Mouse (Mus musculus): ENCODE measurements around the gene Dffa. TPM values are rescaled to one million over a fixed set of nuclear protein-coding genes. Genes with fewer than 3 reads are reported as not detected.

Gene Dffa
- polyA plus RNA-seq, 1 experiment from 2014 or later: 24.6 TPM

GRCm38 (mm10) chr4:149149611-149150010 lies 45.7 kb downstream of the Dffa start:
- Histone ChIP-seq H3K27me3 (replicated peaks; ENCODE audit: control insufficient read depth, insufficient read depth, low read length) (no peaks in the 10 kb centered on the region), H3K9me3 (ENCODE audit: control insufficient read depth, low read length) (no peaks in the 10 kb centered on the region), H3K4me3 (ENCODE audit: low read length) (no peak overlapping the region), H3K4me1 (ENCODE audit: control insufficient read depth, insufficient read depth, low read depth, low read length) (peaks cover under 1% of the 10 kb centered on the region; the same call in 1 of the 2 replicates), H3K27ac (ENCODE audit: low read depth, low read length) (no peak overlapping the region), H3K36me3 (ENCODE audit: control insufficient read depth, insufficient read depth, low read length) (peaks cover 24% of the 10 kb centered on the region), H3K9ac (ENCODE audit: low read depth, low read length) (no peak overlapping the region), H3K4me2 (ENCODE audit: low read length) (no peak overlapping the region)
- no peak; the same call in 1 of the 2 replicates for ATAC-seq
- WGBS: 73% methylated on average over 7 of the region's 7 CpGs

- no peak overlapping the region for H3K27ac ChIP-seq (ENCODE audit: low read depth, low read length)
- ATAC-seq: no peak
- H3K4me1 ChIP-seq (ENCODE audit: control insufficient read depth, insufficient read depth, low read depth, low read length): no peaks in the 10 kb centered on the region
- H3K9me3 ChIP-seq (ENCODE audit: control insufficient read depth, low read length): no peaks in the 10 kb centered on the region
- no peak overlapping the region for H3K9ac ChIP-seq (ENCODE audit: low read depth, low read length)
- peaks cover 29% of the 10 kb centered on the region for H3K36me3 ChIP-seq (ENCODE audit: control insufficient read depth, insufficient read depth, low read length)
- no peak overlapping the region for H3K4me3 ChIP-seq (ENCODE audit: low read length)
- no peak overlapping the region for H3K4me2 ChIP-seq (ENCODE audit: low read length)
- 78% methylated on average over 11 of the region's 11 CpGs for WGBS
- H3K27me3 ChIP-seq (replicated peaks; ENCODE audit: control insufficient read depth, insufficient read depth, low read length): no peaks in the 10 kb centered on the region
Measured at GRCm38 (mm10) chr4:149150256-149150655, 46.3 kb downstream of the Dffa start.

- H3K27me3 ChIP-seq (replicated peaks; ENCODE audit: control insufficient read depth, insufficient read depth, low read length): no peaks in the 10 kb centered on the region
- ATAC-seq: no peak
- peaks cover 34% of the 10 kb centered on the region for H3K36me3 ChIP-seq (ENCODE audit: control insufficient read depth, insufficient read depth, low read length)
- H3K4me3 ChIP-seq (ENCODE audit: low read length): no peak overlapping the region
- no peaks in the 10 kb centered on the region for H3K9me3 ChIP-seq (ENCODE audit: control insufficient read depth, low read length)
- no peaks in the 10 kb centered on the region for H3K4me1 ChIP-seq (ENCODE audit: control insufficient read depth, insufficient read depth, low read depth, low read length)
- no peak overlapping the region for H3K4me2 ChIP-seq (ENCODE audit: low read length)
- H3K27ac ChIP-seq (ENCODE audit: low read depth, low read length): no peak overlapping the region
- WGBS: 90% methylated on average over 11 of the region's 11 CpGs
- H3K9ac ChIP-seq (ENCODE audit: low read depth, low read length): no peak overlapping the region
Measured at GRCm38 (mm10) chr4:149150721-149151120, 46.8 kb downstream of the Dffa start.

- WGBS: 98% methylated on average over 7 of the region's 7 CpGs
Measured at GRCm38 (mm10) chr4:149154859-149155258, 50.9 kb downstream of the Dffa start.

GRCm38 (mm10) chr4:149155711-149156110 lies 51.8 kb downstream of the Dffa start:
- Histone ChIP-seq H3K36me3 (ENCODE audit: control insufficient read depth, insufficient read depth, low read length) (peaks cover 61% of the 10 kb centered on the region), H3K27me3 (replicated peaks; ENCODE audit: control insufficient read depth, insufficient read depth, low read length) (no peaks in the 10 kb centered on the region), H3K4me2 (ENCODE audit: low read length) (no peak overlapping the region), H3K4me1 (ENCODE audit: control insufficient read depth, insufficient read depth, low read depth, low read length) (no peaks in the 10 kb centered on the region), H3K4me3 (ENCODE audit: low read length) (no peak overlapping the region), H3K27ac (ENCODE audit: low read depth, low read length) (no peak overlapping the region), H3K9ac (ENCODE audit: low read depth, low read length) (no peak overlapping the region), H3K9me3 (ENCODE audit: control insufficient read depth, low read length) (no peaks in the 10 kb centered on the region)
- no peak for ATAC-seq
- 94% methylated on average over 6 of the region's 6 CpGs for WGBS

More at GRCm38 (mm10) chr4:149154859-149155258, 50.9 kb downstream of the Dffa start:
- Histone ChIP-seq H3K4me2 (ENCODE audit: low read length) (no peak overlapping the region), H3K36me3 (ENCODE audit: control insufficient read depth, insufficient read depth, low read length) (peaks cover 55% of the 10 kb centered on the region), H3K9me3 (ENCODE audit: control insufficient read depth, low read length) (no peaks in the 10 kb centered on the region), H3K4me3 (ENCODE audit: low read length) (no peak overlapping the region), H3K27ac (ENCODE audit: low read depth, low read length) (no peak overlapping the region), H3K4me1 (ENCODE audit: control insufficient read depth, insufficient read depth, low read depth, low read length) (no peaks in the 10 kb centered on the region), H3K9ac (ENCODE audit: low read depth, low read length) (no peak overlapping the region), H3K27me3 (replicated peaks; ENCODE audit: control insufficient read depth, insufficient read depth, low read length) (no peaks in the 10 kb centered on the region)
- ATAC-seq: no peak

GRCm38 (mm10) chr4:149157415-149157973 lies 53.5 kb downstream of the Dffa start:
- 88% methylated on average over 8 of the region's 8 CpGs for WGBS
- H3K9me3 ChIP-seq (ENCODE audit: control insufficient read depth, low read length): no peaks in the 10 kb centered on the region
- no peak overlapping the region for H3K4me2 ChIP-seq (ENCODE audit: low read length)
- H3K4me3 ChIP-seq (ENCODE audit: low read length): no peak overlapping the region
- H3K4me1 ChIP-seq (ENCODE audit: control insufficient read depth, insufficient read depth, low read depth, low read length): no peaks in the 10 kb centered on the region
- H3K9ac ChIP-seq (ENCODE audit: low read depth, low read length): no peak overlapping the region
- ATAC-seq: no peak
- no peaks in the 10 kb centered on the region for H3K27me3 ChIP-seq (replicated peaks; ENCODE audit: control insufficient read depth, insufficient read depth, low read length)
- no peak overlapping the region for H3K27ac ChIP-seq (ENCODE audit: low read depth, low read length)
- peaks cover 49% of the 10 kb centered on the region for H3K36me3 ChIP-seq (ENCODE audit: control insufficient read depth, insufficient read depth, low read length)

GRCm38 (mm10) chr4:149159203-149159602 lies 55.3 kb downstream of the Dffa start:
- H3K36me3 ChIP-seq (ENCODE audit: control insufficient read depth, insufficient read depth, low read length): peaks cover 42% of the 10 kb centered on the region
- H3K27me3 ChIP-seq (replicated peaks; ENCODE audit: control insufficient read depth, insufficient read depth, low read length): no peaks in the 10 kb centered on the region
- H3K4me2 ChIP-seq (ENCODE audit: low read length): no peak overlapping the region
- ATAC-seq: no peak
- no peaks in the 10 kb centered on the region for H3K9me3 ChIP-seq (ENCODE audit: control insufficient read depth, low read length)
- WGBS: 84% methylated on average over 2 of the region's 2 CpGs
- no peak overlapping the region for H3K9ac ChIP-seq (ENCODE audit: low read depth, low read length)
- H3K4me1 ChIP-seq (ENCODE audit: control insufficient read depth, insufficient read depth, low read depth, low read length): no peaks in the 10 kb centered on the region; the same call in 1 of the 2 replicates
- H3K4me3 ChIP-seq (ENCODE audit: low read length): no peak overlapping the region
- no peak overlapping the region for H3K27ac ChIP-seq (ENCODE audit: low read depth, low read length)

- H3K4me2 ChIP-seq (ENCODE audit: low read length): no peak overlapping the region
- no peaks in the 10 kb centered on the region; the same call in 1 of the 2 replicates for H3K4me1 ChIP-seq (ENCODE audit: control insufficient read depth, insufficient read depth, low read depth, low read length)
- WGBS: 93% methylated on average over 13 of the region's 13 CpGs
- no peak overlapping the region for H3K4me3 ChIP-seq (ENCODE audit: low read length)
- peaks cover 40% of the 10 kb centered on the region for H3K36me3 ChIP-seq (ENCODE audit: control insufficient read depth, insufficient read depth, low read length)
- no peak overlapping the region for H3K27ac ChIP-seq (ENCODE audit: low read depth, low read length)
- no peaks in the 10 kb centered on the region for H3K27me3 ChIP-seq (replicated peaks; ENCODE audit: control insufficient read depth, insufficient read depth, low read length)
- ATAC-seq: no peak
- H3K9me3 ChIP-seq (ENCODE audit: control insufficient read depth, low read length): no peaks in the 10 kb centered on the region
- no peak overlapping the region for H3K9ac ChIP-seq (ENCODE audit: low read depth, low read length)
Measured at GRCm38 (mm10) chr4:149159891-149160290, 55.9 kb downstream of the Dffa start.

- Histone ChIP-seq H3K4me3 (ENCODE audit: low read length) (no peak overlapping the region), H3K9ac (ENCODE audit: low read depth, low read length) (no peak overlapping the region), H3K4me2 (ENCODE audit: low read length) (no peak overlapping the region), H3K4me1 (ENCODE audit: control insufficient read depth, insufficient read depth, low read depth, low read length) (peaks cover 8% of the 10 kb centered on the region), H3K36me3 (ENCODE audit: control insufficient read depth, insufficient read depth, low read length) (peaks cover 28% of the 10 kb centered on the region), H3K9me3 (ENCODE audit: control insufficient read depth, low read length) (no peaks in the 10 kb centered on the region), H3K27ac (ENCODE audit: low read depth, low read length) (no peak overlapping the region), H3K27me3 (replicated peaks; ENCODE audit: control insufficient read depth, insufficient read depth, low read length) (no peaks in the 10 kb centered on the region)
- WGBS: 93% methylated on average over 6 of the region's 6 CpGs
- ATAC-seq: no peak
Measured at GRCm38 (mm10) chr4:149161166-149161565, 57.2 kb downstream of the Dffa start.

Measured in hindbrain, embryonic 16.5 days (tissue).